Mouse (Mus musculus) kidney, embryonic 16.5 days (tissue): ENCODE data around the gene Dmpk. TPM values are rescaled to one million over a fixed set of nuclear protein-coding genes. Genes with fewer than 3 reads are reported as not detected.

Experiments used
- ATAC-seq: fragments of 200-750 bp; cut with Nextera tagmentation; 2 replicates; pipeline ENCODE4 v1.8.0; 2017; ENCODE audit warnings: moderate TSS enrichment; ENCODE audit not compliant: low FRiP score, low TSS enrichment
- H3K27ac ChIP-seq: fragments of 300-500 bp; sonication (generic); 2 replicates; pipeline ENCODE4 v1.5.1; 2014; ENCODE audit warnings: low read length
- H3K27me3 ChIP-seq: fragments of 300-500 bp; sonication (generic); 2 replicates; pipeline ENCODE4 v1.6.1; 2014; ENCODE audit warnings: low read length, control low read depth, mixed read lengths; ENCODE audit not compliant: insufficient read depth
- H3K36me3 ChIP-seq: fragments of 300-500 bp; sonication (generic); 2 replicates; pipeline ENCODE4 v1.6.1; 2014; ENCODE audit warnings: low read length, control low read depth, mixed read lengths; ENCODE audit not compliant: insufficient read depth
- H3K4me1 ChIP-seq: fragments of 300-500 bp; sonication (generic); 2 replicates; pipeline ENCODE4 v1.6.1; 2014; ENCODE audit warnings: low read length, control low read depth, mixed read lengths; ENCODE audit not compliant: insufficient read depth
- H3K4me2 ChIP-seq: fragments of 300-500 bp; sonication (generic); replicated peaks from 2 replicates; pipeline ENCODE4 v1.6.1; 2014; ENCODE audit warnings: low read depth, low read length
- H3K4me3 ChIP-seq: fragments of 300-500 bp; sonication (generic); 2 replicates; pipeline ENCODE4 v1.5.1; 2014; ENCODE audit warnings: mild to moderate bottlenecking, low read length
- H3K9ac ChIP-seq: fragments of 300-500 bp; sonication (generic); replicated peaks from 2 replicates; pipeline ENCODE4 v1.6.1; 2014; ENCODE audit warnings: low read length
- H3K9me3 ChIP-seq: fragments of 300-500 bp; sonication (generic); 2 replicates; pipeline ENCODE4 v1.6.1; 2016; ENCODE audit warnings: low read length, control low read depth
- WGBS: fragments of 180-500 bp; shearing (Covaris S2); extraction: QIAGEN DNeasy Blood & Tissue Kit; methylation state at CpG from one replicate; pipeline ENCODE4 v1.1.7; 2014; 5-methylcytosine and 5-hydroxymethylcytosine counted together
- polyA plus RNA-seq: library from polyadenylated mRNA; unstranded; fragments of >200 nt; fragmentation: Nextera tagmentation; extraction: Ambion mirVana; gene quantifications from 2 replicates; pipeline ENCODE4 v1.2.1, GENCODE M21; 2015

Gene Dmpk
- polyA plus RNA-seq, 1 experiment from 2014 or later, result 27.5 TPM

DNA sequence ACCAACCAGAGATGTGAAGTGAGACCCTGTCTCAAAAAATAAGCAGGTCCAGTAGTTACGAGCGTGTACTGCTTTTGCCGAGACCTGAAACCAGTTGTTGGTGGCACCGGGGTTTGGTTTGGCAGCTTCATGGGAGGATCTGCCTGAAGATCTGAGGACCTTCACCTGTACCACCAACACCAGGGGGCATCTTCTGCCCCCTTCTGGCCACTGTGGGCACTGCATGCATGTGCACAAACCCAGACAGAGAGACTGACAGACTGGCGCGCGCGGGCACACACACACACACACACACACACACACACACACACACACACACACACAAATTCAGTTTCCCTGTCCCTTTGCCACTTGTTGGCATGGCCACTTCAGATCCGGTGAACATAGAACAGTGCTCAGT lies 10.1 kb upstream of the Dmpk start:
- WGBS, result 72% methylated on average over 5 of the region's 9 CpGs

GRCm38 (mm10) chr7:19074494-19074893 lies 9.2 kb upstream of the Dmpk start:
- WGBS, result 94% methylated on average over 6 of the region's 6 CpGs
- H3K27ac ChIP-seq, result no peak overlapping the region
- H3K4me1 ChIP-seq, result peaks cover 23% of the 10 kb centered on the region
- no peaks in the 10 kb centered on the region for H3K9me3 ChIP-seq
- ATAC-seq, result no peak
- H3K4me3 ChIP-seq, result no peak overlapping the region
- no peak overlapping the region for H3K9ac ChIP-seq
- peaks cover 13% of the 10 kb centered on the region for H3K36me3 ChIP-seq
- no peak overlapping the region for H3K4me2 ChIP-seq
- H3K27me3 ChIP-seq, result no peaks in the 10 kb centered on the region

More for the DNA sequence above, 10.1 kb upstream of the Dmpk start:
- Histone ChIP-seq H3K9ac (no peak overlapping the region), H3K36me3 (peaks cover 7% of the 10 kb centered on the region), H3K27me3 (no peaks in the 10 kb centered on the region), H3K9me3 (no peaks in the 10 kb centered on the region), H3K4me3 (no peak overlapping the region), H3K4me1 (peaks cover 23% of the 10 kb centered on the region), H3K27ac (no peak overlapping the region), H3K4me2 (no peak overlapping the region)
- ATAC-seq, result no peak

GRCm38 (mm10) chr7:19075231-19075630 lies 8.4 kb upstream of the Dmpk start:
- peak; percentile 2 for ATAC-seq
- 47% methylated on average over 5 of the region's 5 CpGs for WGBS
- H3K27me3 ChIP-seq, result no peaks in the 10 kb centered on the region

GRCm38 (mm10) chr7:19075723-19076585 lies 7.7 kb upstream of the Dmpk start, which contains the start of gene Dmwd:
Dmwd (plus strand) TSS chr7:19076227.
- peak within 1 kb of the TSS; percentile 89 for H3K4me2 ChIP-seq
- WGBS, result under 1% methylated on average over 50 of the region's 91 CpGs
- peak within 1 kb of the TSS; percentile 98 for H3K4me3 ChIP-seq
- H3K27ac ChIP-seq, result peak within 1 kb of the TSS; percentile 84
- H3K36me3 ChIP-seq, result peaks cover 26% of the 10 kb centered on the region
- no peaks in the 10 kb centered on the region for H3K27me3 ChIP-seq
- peaks cover 23% of the 10 kb centered on the region for H3K4me1 ChIP-seq
- H3K9ac ChIP-seq, result peak within 1 kb of the TSS; percentile 99
- H3K9me3 ChIP-seq, result no peaks in the 10 kb centered on the region
- peak; percentile 98 for ATAC-seq

More at GRCm38 (mm10) chr7:19075231-19075630, 8.4 kb upstream of the Dmpk start:
- Histone ChIP-seq H3K4me3 (peak overlapping the region; percentile 98), H3K36me3 (peaks cover 19% of the 10 kb centered on the region), H3K4me1 (peaks cover 23% of the 10 kb centered on the region), H3K4me2 (peak overlapping the region; percentile 89), H3K9me3 (no peaks in the 10 kb centered on the region), H3K27ac (no peak overlapping the region), H3K9ac (peak overlapping the region; percentile 37)

DNA sequence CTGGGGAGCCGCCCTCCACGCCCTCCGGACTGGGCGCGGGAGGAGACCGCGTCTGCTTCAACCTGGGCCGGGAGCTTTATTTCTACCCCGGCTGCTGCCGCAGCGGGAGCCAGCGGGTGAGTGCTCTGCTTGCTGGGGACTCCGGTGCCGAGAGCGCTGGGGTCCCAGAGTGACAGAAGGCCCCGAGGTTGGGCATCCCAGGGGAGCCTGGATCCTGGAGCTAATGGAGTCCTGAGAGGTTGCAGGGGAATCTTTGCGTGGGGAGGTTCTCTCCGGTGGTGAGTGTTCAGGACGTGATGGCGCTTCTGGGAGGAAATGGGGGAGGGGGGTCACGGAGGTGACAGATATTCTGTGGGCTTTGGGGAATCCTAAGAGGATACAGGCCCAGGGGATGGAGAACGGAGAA lies 7.1 kb upstream of the Dmpk start:
- ATAC-seq, result peak; percentile 18; the same call in 1 of the 2 replicates
- peak overlapping the region; percentile 99 for H3K9ac ChIP-seq
- H3K9me3 ChIP-seq, result no peaks in the 10 kb centered on the region
- H3K4me3 ChIP-seq, result peak overlapping the region; percentile 98
- peaks cover 24% of the 10 kb centered on the region for H3K4me1 ChIP-seq
- peak overlapping the region; percentile 89 for H3K4me2 ChIP-seq
- peaks cover 32% of the 10 kb centered on the region for H3K36me3 ChIP-seq
- no peaks in the 10 kb centered on the region for H3K27me3 ChIP-seq
- under 1% methylated on average over 22 of the region's 22 CpGs for WGBS
- H3K27ac ChIP-seq, result peak overlapping the region; percentile 84

DNA sequence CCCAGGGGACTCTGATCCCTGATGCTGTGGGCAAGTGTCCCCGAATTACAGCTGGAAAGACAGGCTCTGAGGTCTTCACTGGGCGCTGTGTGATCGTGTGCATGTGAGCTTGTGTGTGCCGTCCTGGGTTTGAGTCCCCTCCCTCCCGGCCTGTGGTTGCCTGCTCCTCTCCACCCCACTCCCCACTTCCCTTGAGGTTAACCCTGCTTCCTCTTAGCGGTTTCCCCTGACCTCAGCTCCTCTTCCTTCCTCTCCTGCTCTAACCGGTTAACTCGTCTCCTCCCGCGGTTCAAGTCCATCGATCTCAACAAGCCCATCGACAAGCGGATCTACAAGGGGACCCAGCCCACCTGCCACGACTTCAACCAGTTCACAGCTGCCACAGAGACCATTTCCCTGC lies 5.9 kb upstream of the Dmpk start:
- peak overlapping the region; percentile 99 for H3K9ac ChIP-seq
- no peak overlapping the region for H3K27ac ChIP-seq
- ATAC-seq, result no peak
- no peaks in the 10 kb centered on the region for H3K9me3 ChIP-seq
- peaks cover 36% of the 10 kb centered on the region for H3K4me1 ChIP-seq
- peak overlapping the region; percentile 98 for H3K4me3 ChIP-seq
- H3K27me3 ChIP-seq, result no peaks in the 10 kb centered on the region
- WGBS, result 40% methylated on average over 14 of the region's 14 CpGs
- peaks cover 43% of the 10 kb centered on the region for H3K36me3 ChIP-seq
- peak overlapping the region; percentile 89 for H3K4me2 ChIP-seq

DNA sequence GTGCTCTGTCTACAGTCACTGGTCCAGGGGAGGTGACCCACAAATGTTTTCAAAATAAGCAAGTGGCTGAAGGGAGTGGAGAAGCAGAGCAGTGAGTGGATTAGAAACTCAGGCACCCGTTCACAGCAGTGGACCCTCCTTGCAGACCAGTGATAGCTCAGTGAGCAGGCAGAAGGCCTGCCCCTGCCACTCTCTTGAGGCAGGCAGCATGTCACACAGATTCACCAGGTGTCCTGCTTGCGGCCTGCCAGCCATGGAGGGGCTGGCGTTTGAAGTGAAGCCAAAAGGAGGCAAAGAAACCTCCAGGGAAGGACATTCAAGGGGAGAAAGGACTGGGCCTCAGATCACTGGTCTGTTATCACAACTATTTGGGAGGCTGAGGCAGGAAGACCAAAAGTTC lies 4.9 kb upstream of the Dmpk start:
- no peak overlapping the region for H3K27ac ChIP-seq
- H3K36me3 ChIP-seq, result peaks cover 43% of the 10 kb centered on the region
- peaks cover 46% of the 10 kb centered on the region for H3K4me1 ChIP-seq
- no peak overlapping the region for H3K4me2 ChIP-seq
- 58% methylated on average over 3 of the region's 3 CpGs for WGBS
- ATAC-seq, result no peak
- H3K27me3 ChIP-seq, result no peaks in the 10 kb centered on the region
- no peaks in the 10 kb centered on the region for H3K9me3 ChIP-seq
- no peak overlapping the region for H3K9ac ChIP-seq
- no peak overlapping the region for H3K4me3 ChIP-seq

DNA sequence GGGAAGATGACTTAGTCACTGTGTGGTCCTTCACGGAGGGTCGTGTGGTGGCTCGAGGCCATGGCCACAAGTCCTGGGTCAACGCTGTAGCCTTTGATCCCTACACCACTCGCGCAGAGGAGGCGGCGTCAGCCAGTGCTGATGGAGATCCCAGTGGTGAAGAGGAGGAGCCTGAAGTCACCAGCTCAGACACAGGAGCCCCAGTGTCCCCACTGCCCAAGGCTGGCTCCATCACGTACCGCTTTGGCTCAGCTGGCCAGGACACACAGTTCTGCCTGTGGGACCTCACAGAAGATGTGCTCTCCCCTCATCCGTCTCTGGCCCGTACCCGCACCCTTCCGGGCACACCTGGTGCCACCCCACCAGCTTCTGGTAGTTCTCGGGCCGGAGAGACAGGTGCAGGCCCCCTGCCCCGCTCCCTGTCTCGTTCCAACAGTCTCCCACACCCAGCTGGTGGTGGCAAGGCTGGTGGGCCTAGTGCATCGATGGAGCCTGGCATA lies 3.1 kb upstream of the Dmpk start:
- peaks cover 59% of the 10 kb centered on the region for H3K4me1 ChIP-seq
- 86% methylated on average over 19 of the region's 19 CpGs for WGBS

GRCm38 (mm10) chr7:19082171-19082570 lies 1.5 kb upstream of the Dmpk start:
- Histone ChIP-seq H3K4me2 (no peak overlapping the region), H3K4me1 (peaks cover 61% of the 10 kb centered on the region), H3K27ac (no peak overlapping the region), H3K9me3 (no peaks in the 10 kb centered on the region), H3K36me3 (peaks cover 43% of the 10 kb centered on the region), H3K9ac (0 out of 2 replicates have a peak overlapping the region, but pooled peaks have one; percentile 1), H3K4me3 (no peak overlapping the region), H3K27me3 (no peaks in the 10 kb centered on the region)
- ATAC-seq, result no peak
- WGBS, result 81% methylated on average over 4 of the region's 4 CpGs

More for the DNA sequence above, 3.1 kb upstream of the Dmpk start:
- H3K36me3 ChIP-seq, result peaks cover 43% of the 10 kb centered on the region
- no peak for ATAC-seq
- no peak overlapping the region for H3K4me3 ChIP-seq
- H3K27ac ChIP-seq, result no peak overlapping the region
- no peak overlapping the region for H3K4me2 ChIP-seq
- no peaks in the 10 kb centered on the region for H3K9me3 ChIP-seq
- H3K9ac ChIP-seq, result no peak overlapping the region
- no peaks in the 10 kb centered on the region for H3K27me3 ChIP-seq

DNA sequence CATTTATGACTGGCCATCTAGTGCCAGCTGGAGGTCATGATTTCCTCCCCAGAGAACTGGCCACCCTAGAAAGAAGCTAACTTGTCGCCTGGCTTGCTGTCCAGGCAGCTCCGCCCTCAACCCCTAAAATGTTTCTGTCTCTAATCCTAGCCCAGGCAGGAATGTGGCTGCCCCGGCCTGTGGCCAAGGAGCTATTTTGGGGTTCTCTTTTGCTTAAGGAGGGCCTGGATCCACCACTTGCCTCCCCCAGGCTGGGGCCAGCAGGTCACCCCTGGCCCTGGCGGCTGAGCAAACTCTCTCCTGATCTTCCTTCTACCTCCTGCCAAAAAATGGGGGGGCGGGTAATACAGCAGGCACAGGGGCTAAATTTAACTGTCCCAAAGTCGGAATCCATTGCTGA lies 553 bp upstream of the Dmpk start:
- no peak overlapping the region for H3K4me3 ChIP-seq
- no peaks in the 10 kb centered on the region for H3K27me3 ChIP-seq
- H3K36me3 ChIP-seq, result peaks cover 44% of the 10 kb centered on the region
- H3K4me2 ChIP-seq, result peak overlapping the region; percentile 50
- no peak overlapping the region for H3K9ac ChIP-seq
- peaks cover 52% of the 10 kb centered on the region for H3K4me1 ChIP-seq
- 46% methylated on average over 6 of the region's 6 CpGs for WGBS
- H3K9me3 ChIP-seq, result no peaks in the 10 kb centered on the region
- H3K27ac ChIP-seq, result peak overlapping the region; percentile 57; the same call in 1 of the 2 replicates
- ATAC-seq, result no peak
